Mouse (Mus musculus) stomach, embryonic 14.5 days (tissue): Measurements from ENCODE around the gene Wdr34. TPM values are rescaled to one million over a fixed set of nuclear protein-coding genes. Genes with fewer than 3 reads are reported as not detected.

Experiments used
- ATAC-seq: fragments of 200-750 bp; cut with Nextera tagmentation; 2 replicates; pipeline ENCODE4 v1.8.0; 2017; ENCODE audit warnings: low read depth, moderate TSS enrichment; ENCODE audit not compliant: insufficient number of reproducible peaks, insufficient read depth, low FRiP score
- H3K27ac ChIP-seq: fragments of 300-500 bp; sonication (generic); 2 replicates; pipeline ENCODE4 v1.5.1; 2014; ENCODE audit warnings: mild to moderate bottlenecking, low read length, moderate library complexity, mixed read lengths
- H3K27me3 ChIP-seq: fragments of 300-500 bp; sonication (generic); 2 replicates; pipeline ENCODE4 v1.6.1; 2014; ENCODE audit warnings: low read length, control low read depth, mixed read lengths; ENCODE audit not compliant: control insufficient read depth, insufficient read depth
- H3K36me3 ChIP-seq: fragments of 300-500 bp; sonication (generic); 2 replicates; pipeline ENCODE4 v1.6.1; 2014; ENCODE audit warnings: mild to moderate bottlenecking, control low read depth, low read length, moderate library complexity, mixed read lengths; ENCODE audit not compliant: control insufficient read depth, insufficient read depth
- H3K4me1 ChIP-seq: fragments of 300-500 bp; sonication (generic); 2 replicates; pipeline ENCODE4 v1.6.1; 2014; ENCODE audit warnings: low read length, control low read depth, mixed read lengths; ENCODE audit not compliant: control insufficient read depth, insufficient read depth
- H3K4me2 ChIP-seq: fragments of 300-500 bp; sonication (generic); replicated peaks from 2 replicates; pipeline ENCODE4 v1.6.1; 2014; ENCODE audit warnings: low read depth, low read length, control low read depth
- H3K4me3 ChIP-seq: fragments of 300-500 bp; sonication (generic); 2 replicates; pipeline ENCODE4 v1.5.1; 2014; ENCODE audit warnings: low read depth, low read length, control low read depth
- H3K9ac ChIP-seq: fragments of 300-500 bp; sonication (generic); replicated peaks from 2 replicates; pipeline ENCODE4 v1.6.1; 2014; ENCODE audit warnings: low read depth, mild to moderate bottlenecking, control low read depth, low read length, moderate library complexity, mixed read lengths
- H3K9me3 ChIP-seq: fragments of 300-500 bp; sonication (generic); 2 replicates; pipeline ENCODE4 v1.6.1; 2016; ENCODE audit warnings: low read depth, low read length, control low read depth; ENCODE audit not compliant: control insufficient read depth
- WGBS: fragments of 180-500 bp; shearing (Covaris S2); extraction: QIAGEN DNeasy Blood & Tissue Kit; methylation state at CpG from one replicate; pipeline ENCODE4 v1.1.7; 2014; 5-methylcytosine and 5-hydroxymethylcytosine counted together
- polyA plus RNA-seq: library from polyadenylated mRNA; unstranded; fragments of >200 nt; fragmentation: Nextera tagmentation; extraction: Ambion mirVana; gene quantifications from 2 replicates; pipeline ENCODE4 v1.2.1, GENCODE M21; 2014

Wdr34 gene
- polyA plus RNA-seq, 1 experiment from 2014 or later: 32.7 TPM

- ATAC-seq: no peak
- H3K9me3 ChIP-seq: no peaks in the 10 kb centered on the region
- WGBS: 82% methylated on average over 2 of the region's 2 CpGs
These were observed 10.9 kb downstream of the Wdr34 start for GRCm38 (mm10) chr2:30037762-30038161.

GRCm38 (mm10) chr2:30032957-30033356, 15.7 kb downstream of the Wdr34 start:
- Histone ChIP-seq H3K4me2 (no peak overlapping the region), H3K36me3 (peaks cover 48% of the 10 kb centered on the region), H3K9ac (no peak overlapping the region), H3K27ac (no peak overlapping the region), H3K4me1 (no peaks in the 10 kb centered on the region), H3K4me3 (no peak overlapping the region), H3K27me3 (no peaks in the 10 kb centered on the region), H3K9me3 (no peaks in the 10 kb centered on the region)
- 79% methylated on average over 6 of the region's 6 CpGs for WGBS
- ATAC-seq: no peak

More at GRCm38 (mm10) chr2:30037762-30038161, 10.9 kb downstream of the Wdr34 start:
- no peak overlapping the region for H3K4me2 ChIP-seq
- H3K4me3 ChIP-seq: no peak overlapping the region
- H3K27ac ChIP-seq: no peak overlapping the region
- no peak overlapping the region for H3K9ac ChIP-seq
- peaks cover 3% of the 10 kb centered on the region; the same call in 1 of the 2 replicates for H3K36me3 ChIP-seq
- no peaks in the 10 kb centered on the region for H3K4me1 ChIP-seq
- no peaks in the 10 kb centered on the region for H3K27me3 ChIP-seq

GRCm38 (mm10) chr2:30032244-30032846, 16.3 kb downstream of the Wdr34 start:
- 60% methylated on average over 11 of the region's 11 CpGs for WGBS
- no peak overlapping the region for H3K27ac ChIP-seq
- peaks cover 54% of the 10 kb centered on the region for H3K36me3 ChIP-seq
- H3K27me3 ChIP-seq: no peaks in the 10 kb centered on the region
- no peaks in the 10 kb centered on the region for H3K4me1 ChIP-seq
- no peaks in the 10 kb centered on the region for H3K9me3 ChIP-seq
- H3K9ac ChIP-seq: no peak overlapping the region
- H3K4me2 ChIP-seq: no peak overlapping the region
- H3K4me3 ChIP-seq: no peak overlapping the region
- ATAC-seq: no peak

GRCm38 (mm10) chr2:30026997-30027396, 21.7 kb downstream of the Wdr34 start:
- no peaks in the 10 kb centered on the region for H3K27me3 ChIP-seq
- H3K36me3 ChIP-seq: peaks cover 92% of the 10 kb centered on the region
- ATAC-seq: no peak
- no peaks in the 10 kb centered on the region for H3K4me1 ChIP-seq
- H3K4me3 ChIP-seq: no peak overlapping the region
- no peaks in the 10 kb centered on the region for H3K9me3 ChIP-seq
- H3K4me2 ChIP-seq: no peak overlapping the region
- no peak overlapping the region for H3K9ac ChIP-seq
- H3K27ac ChIP-seq: no peak overlapping the region
- WGBS: 95% methylated on average over 5 of the region's 5 CpGs

GRCm38 (mm10) chr2:30025454-30025853, 23.2 kb downstream of the Wdr34 start:
- no peak overlapping the region for H3K9ac ChIP-seq
- 84% methylated on average over 4 of the region's 4 CpGs for WGBS
- no peak overlapping the region for H3K4me2 ChIP-seq
- peaks cover 92% of the 10 kb centered on the region for H3K36me3 ChIP-seq
- H3K9me3 ChIP-seq: no peaks in the 10 kb centered on the region
- H3K27me3 ChIP-seq: no peaks in the 10 kb centered on the region
- no peak for ATAC-seq
- H3K27ac ChIP-seq: no peak overlapping the region
- no peaks in the 10 kb centered on the region for H3K4me1 ChIP-seq
- no peak overlapping the region for H3K4me3 ChIP-seq

- 90% methylated on average over 11 of the region's 11 CpGs for WGBS
- Histone ChIP-seq H3K36me3 (peaks cover 86% of the 10 kb centered on the region), H3K4me3 (no peak overlapping the region), H3K9me3 (no peaks in the 10 kb centered on the region), H3K27me3 (no peaks in the 10 kb centered on the region), H3K4me1 (no peaks in the 10 kb centered on the region), H3K9ac (no peak overlapping the region), H3K4me2 (no peak overlapping the region), H3K27ac (no peak overlapping the region)
- ATAC-seq: no peak
These were observed 34.2 kb downstream of the Wdr34 start for GRCm38 (mm10) chr2:30014326-30014966.

GRCm38 (mm10) chr2:30010840-30011281, 37.8 kb downstream of the Wdr34 start:
- no peak overlapping the region for H3K9ac ChIP-seq
- no peaks in the 10 kb centered on the region for H3K27me3 ChIP-seq
- no peak overlapping the region for H3K4me2 ChIP-seq
- H3K27ac ChIP-seq: no peak overlapping the region
- H3K36me3 ChIP-seq: peaks cover 91% of the 10 kb centered on the region
- ATAC-seq: no peak
- H3K4me3 ChIP-seq: no peak overlapping the region
- WGBS: 89% methylated on average over 8 of the region's 8 CpGs
- no peaks in the 10 kb centered on the region for H3K4me1 ChIP-seq
- no peaks in the 10 kb centered on the region for H3K9me3 ChIP-seq

GRCm38 (mm10) chr2:30009101-30009500, 39.6 kb downstream of the Wdr34 start:
- H3K4me2 ChIP-seq: no peak overlapping the region
- peaks cover 91% of the 10 kb centered on the region for H3K36me3 ChIP-seq
- H3K9ac ChIP-seq: no peak overlapping the region
- H3K9me3 ChIP-seq: no peaks in the 10 kb centered on the region
- H3K27ac ChIP-seq: no peak overlapping the region
- WGBS: 53% methylated on average over 1 of the region's 1 CpGs
- H3K4me3 ChIP-seq: no peak overlapping the region
- H3K4me1 ChIP-seq: no peaks in the 10 kb centered on the region
- no peak for ATAC-seq
- no peaks in the 10 kb centered on the region for H3K27me3 ChIP-seq
